Mouse (Mus musculus) brain, adult 2 months (tissue): ENCODE measurements around the gene Agtpbp1.
"Not testable (repeated sequence)": the region's sequence is repeated elsewhere in the genome, so short reads cannot be mapped to it uniquely, and the experiment has no call there.

ENCODE experiments used
- DNase-seq: peaks from one replicate; pipeline ENCODE4 v3.0.0; 2011; ENCODE audit warnings: low read depth, low spot score

Agtpbp1 gene

GRCm38 (mm10) chr13:59584947-59585647 lies at the start of gene Agtpbp1, which contains the start of gene Naa35:
Agtpbp1 (minus strand) TSS chr13:59585227.
Naa35 (plus strand) TSS chr13:59585259.
- peak; percentile 99 for DNase-seq

DNA sequence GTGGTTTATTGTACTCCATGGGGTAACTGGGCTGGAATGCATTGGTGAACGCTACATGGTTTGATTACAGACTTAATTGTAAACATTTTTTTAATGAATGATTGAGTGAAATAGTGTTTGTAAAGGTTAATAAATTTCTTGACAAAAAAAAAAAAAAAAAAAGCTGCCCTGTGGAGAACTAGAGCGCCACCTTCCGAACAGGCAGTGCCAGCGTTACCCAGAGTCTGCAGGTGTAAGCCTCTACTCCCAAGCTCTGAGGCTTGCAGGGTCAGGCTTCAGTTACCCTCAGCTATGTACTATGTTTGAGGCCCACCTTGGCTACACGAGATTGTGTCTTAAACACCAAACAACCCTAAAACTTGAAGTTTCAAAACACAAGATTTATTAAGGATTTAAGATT lies 49.6 kb upstream of the Agtpbp1 start:
- DNase-seq, result no peak

GRCm38 (mm10) chr13:59626739-59627138 lies 41.7 kb upstream of the Agtpbp1 start:
- peak; percentile 84 for DNase-seq

DNA sequence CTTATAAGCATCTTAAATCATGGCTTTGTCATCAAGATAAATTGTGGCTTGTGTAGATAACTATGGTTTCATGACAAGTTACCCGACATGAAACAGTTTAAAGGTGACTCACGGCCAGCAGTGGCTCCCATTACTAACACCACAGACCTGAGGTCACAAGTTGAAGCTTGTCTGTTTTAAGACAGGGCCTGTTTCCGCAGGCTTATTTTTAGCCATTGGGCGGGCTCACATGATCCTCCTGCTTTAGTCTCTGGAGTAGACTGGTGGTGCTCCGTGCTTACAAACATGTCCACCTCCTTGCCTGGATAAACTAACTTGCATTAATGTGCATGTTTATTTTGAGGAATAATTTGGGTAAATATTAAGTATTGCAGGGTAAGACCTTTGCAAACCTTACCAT lies 39.9 kb upstream of the Agtpbp1 start:
- peak; percentile 39 for DNase-seq

DNA sequence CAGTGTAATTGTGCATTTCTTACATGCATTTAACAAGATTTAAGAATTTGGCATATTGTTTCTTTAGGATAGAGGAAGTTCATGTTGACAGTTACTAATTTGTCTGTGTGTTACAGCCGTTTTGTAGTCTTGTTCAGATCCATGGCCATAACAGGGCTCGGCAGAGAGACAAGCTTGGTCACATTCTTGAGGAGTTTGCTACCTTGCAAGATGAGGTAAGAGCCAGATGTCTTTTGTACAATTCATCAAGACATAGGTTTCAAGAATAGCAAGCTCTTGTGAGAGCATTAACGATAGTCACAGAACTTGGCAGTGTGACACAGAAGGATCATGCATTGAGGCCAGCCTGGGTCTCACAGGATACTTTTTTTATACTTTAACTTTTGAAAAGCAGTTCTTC lies 39.4 kb upstream of the Agtpbp1 start:
- DNase-seq, result no peak

DNA sequence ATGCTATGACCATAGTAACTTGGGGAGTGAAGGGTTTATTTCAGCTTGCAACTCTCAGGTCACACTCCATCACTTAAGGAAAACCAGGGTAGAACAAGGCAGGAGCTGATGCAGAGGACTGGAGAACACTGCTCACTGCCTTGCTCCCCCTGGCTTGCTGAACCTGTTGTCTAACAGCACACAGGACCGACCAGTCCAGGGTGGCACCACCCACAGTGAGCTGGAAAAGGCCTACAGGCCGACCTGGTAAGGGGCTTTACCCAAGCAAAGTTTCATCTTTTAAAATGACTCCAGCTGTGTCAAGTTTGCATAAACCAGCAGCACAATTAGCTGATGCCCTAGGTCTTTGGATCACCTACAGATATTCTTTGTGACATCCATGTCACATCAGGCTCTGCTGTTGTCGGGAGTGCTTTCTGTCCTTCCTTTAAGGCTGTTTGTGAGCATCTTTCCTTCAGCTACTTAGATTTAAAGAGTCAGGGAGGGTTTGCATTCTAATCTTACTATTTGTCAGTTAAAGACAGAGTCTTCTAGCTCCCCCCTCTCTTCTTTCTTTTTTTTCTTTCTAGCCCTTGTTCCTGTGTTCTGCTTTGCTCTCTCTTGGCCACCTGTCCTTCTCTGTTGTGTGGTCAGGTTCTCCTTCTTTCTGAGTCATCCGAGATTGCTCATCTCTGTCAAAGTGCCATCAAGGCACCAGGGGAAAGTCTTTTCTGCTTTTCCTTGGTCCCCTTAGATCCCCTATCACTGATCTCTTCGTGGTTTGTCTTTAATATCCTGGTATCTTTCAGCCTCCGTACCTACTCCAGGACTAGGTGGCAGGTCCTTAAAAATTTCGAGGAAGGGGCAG lies 36.8 kb upstream of the Agtpbp1 start:
- no peak for DNase-seq

GRCm38 (mm10) chr13:59618463-59618862 lies 33.4 kb upstream of the Agtpbp1 start:
- no peak for DNase-seq

DNA sequence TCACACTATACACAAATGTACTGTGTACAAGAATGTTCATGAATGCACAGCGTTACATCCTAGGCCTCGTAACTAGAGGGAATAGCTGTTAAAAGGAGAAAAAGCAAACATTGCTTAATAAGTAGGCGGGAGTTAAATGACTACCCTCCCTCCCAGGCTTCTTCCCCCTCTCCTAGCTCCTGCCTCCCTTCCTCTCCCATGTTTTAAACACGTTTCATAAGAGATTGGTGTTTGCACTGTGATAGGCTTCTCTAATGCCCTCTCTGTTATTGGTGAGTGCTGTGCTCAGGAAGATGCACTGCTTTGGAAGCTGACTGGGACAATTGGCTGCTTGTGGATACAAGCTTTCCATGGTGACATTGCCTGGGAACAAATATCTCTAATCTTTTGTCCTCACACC lies 30.5 kb upstream of the Agtpbp1 start:
- no peak for DNase-seq

- DNase-seq, result no peak
Measured at GRCm38 (mm10) chr13:59615152-59615551, 30.1 kb upstream of the Agtpbp1 start.

GRCm38 (mm10) chr13:59613868-59614267 lies 28.8 kb upstream of the Agtpbp1 start:
- DNase-seq, result no peak

DNA sequence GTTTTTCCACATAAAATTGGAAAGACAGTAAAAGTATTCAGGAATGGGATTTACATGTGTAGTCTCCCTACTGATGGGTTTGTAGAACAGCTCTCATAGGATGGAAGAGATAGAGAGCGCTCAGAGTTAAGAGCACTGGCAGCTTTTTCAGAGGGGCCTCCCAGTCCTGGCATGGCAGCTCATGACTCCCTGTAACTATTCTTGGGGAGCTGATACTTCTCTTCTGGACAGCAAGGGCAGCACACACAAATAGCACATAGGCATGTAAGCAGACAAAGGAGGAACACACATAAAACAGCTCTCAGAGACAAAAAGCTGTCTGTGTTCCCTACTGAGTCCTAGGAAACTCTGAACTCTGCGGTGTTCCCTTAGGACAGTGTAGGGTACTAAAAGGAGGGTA lies 25.4 kb upstream of the Agtpbp1 start:
- DNase-seq, result no peak

GRCm38 (mm10) chr13:59609885-59610284 lies 24.9 kb upstream of the Agtpbp1 start:
- no peak for DNase-seq

DNA sequence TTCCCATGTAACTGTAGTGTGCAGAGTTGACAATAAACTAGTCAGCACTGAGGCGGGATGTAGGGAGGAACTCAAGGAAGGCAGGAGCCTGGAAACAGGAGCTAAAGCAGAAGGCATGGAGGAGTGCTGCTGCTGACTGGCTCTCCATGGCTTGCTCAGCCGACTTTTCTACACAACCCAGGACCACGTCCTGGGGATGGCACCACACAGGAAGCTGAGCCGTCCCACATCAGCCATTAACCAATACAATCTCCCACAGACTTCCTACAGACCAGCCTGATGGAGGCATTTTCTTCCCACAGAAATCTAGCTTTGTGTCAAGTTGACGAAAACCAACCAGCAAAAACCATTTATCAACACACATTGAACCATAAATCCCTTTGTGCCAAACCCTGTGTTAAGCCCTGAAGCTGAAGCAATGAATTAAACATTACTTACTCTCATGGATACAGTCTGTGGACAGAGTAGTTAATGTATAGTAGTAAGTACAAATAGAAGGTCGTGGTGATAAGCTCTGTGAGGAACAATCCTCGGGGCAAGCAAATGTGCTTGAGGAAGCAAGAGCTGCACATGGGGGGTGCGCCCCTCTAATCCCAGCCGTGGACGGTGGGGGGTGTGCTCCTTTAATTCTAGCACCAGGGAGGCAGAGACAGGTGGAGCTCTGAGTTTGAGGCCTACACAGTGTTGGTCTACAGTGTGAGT lies 20.3 kb upstream of the Agtpbp1 start:
- no peak for DNase-seq

GRCm38 (mm10) chr13:59604511-59604910 lies 19.5 kb upstream of the Agtpbp1 start:
- no peak for DNase-seq

DNA sequence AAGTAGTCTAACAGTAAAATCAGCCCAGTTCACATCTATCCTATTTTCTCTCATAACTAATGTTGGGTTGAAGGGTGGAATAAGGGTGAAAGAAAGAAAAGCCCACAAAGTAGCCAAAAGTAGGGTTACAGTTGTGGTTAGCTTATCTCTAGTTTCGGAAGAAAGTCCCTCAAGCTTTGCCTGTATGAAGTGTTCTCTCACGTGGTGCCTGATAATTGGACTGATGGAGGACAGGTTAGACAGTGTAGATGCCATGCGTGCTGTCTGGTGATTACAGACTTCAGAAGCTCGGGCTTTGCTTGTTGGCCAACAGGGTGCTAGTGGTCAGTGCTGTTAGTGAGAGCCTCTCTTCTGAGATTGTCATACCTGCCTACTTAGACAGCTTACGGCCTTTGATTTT lies 18.1 kb upstream of the Agtpbp1 start:
- DNase-seq, result no peak

- DNase-seq, result no peak
Measured at GRCm38 (mm10) chr13:59592630-59593029, 7.6 kb upstream of the Agtpbp1 start.

DNA sequence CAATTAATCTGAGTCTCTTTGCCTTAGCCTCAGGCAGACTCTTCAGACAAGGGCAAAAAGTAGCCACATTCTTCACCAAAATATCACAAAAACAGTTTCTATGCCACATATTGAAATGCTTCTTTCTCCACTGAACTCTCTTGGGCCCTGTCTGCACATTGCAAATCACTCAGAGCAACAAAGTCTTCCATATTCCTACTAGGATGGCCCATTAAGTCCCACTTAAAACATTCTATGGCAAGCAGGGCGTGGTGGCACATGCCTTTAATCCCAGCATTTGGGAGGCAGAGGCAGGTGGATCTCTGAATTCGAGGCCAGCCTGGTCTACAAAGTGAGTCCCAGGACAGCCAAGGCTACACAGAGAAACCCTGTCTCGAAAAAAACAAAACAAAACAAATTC lies 7.0 kb upstream of the Agtpbp1 start:
- DNase-seq, result not testable (repeated sequence)

- no peak for DNase-seq
Measured at GRCm38 (mm10) chr13:59590691-59591090, 5.7 kb upstream of the Agtpbp1 start.

DNA sequence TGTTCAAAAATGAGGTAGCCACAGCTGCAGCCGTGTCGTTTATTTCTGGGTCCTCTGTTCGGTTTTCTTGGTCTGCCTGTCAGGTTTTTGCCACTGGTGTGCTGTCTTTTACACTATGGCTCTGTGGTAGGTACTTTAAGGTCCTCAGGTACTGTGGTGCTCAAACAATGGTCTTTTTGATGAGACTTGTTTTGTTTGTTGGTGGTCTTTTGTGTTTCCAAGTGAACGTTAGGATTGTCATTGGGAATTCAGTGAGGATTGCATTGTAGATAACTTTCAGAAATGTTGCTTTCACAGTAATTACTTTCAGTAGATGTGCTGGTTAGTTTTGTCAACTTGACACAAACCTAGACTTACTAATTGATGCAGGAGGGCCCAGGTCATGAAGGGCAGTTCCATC lies 4.6 kb upstream of the Agtpbp1 start:
- DNase-seq, result no peak

- DNase-seq, result no peak
Measured at GRCm38 (mm10) chr13:59587201-59587600, 2.2 kb upstream of the Agtpbp1 start.

GRCm38 (mm10) chr13:59585648-59586005 lies 600 bp upstream of the Agtpbp1 start:
- peak; percentile 33 for DNase-seq

DNA sequence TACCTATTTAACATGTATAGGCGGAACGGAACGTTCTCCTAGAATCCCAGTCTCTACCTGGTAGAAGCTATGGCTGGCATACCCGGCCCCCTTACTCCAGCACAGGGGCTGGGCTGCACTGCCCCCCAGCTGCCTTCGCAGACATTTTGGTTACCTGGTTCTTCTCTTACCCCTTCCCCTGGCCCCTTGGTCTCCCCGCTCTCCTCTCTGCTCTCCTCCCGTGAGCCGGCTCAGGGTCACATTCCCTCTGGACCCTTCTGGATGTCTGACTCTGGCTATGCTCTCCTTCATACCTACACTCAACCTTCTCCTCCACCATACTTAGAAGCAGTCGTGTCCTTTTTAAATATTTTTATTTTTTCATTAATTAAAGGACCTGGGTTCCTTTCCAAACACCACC lies 546 bp downstream of the Agtpbp1 start:
- peak; percentile 67 for DNase-seq
